Mouse (Mus musculus): ENCODE data around the gene Vsx2.

The Vsx2 gene

GRCm38 (mm10) chr12:84572341-84572720 is 2.8 kb downstream of the Vsx2 start:
- no peak for DNase-seq (ENCODE audit: low spot score)

DNA sequence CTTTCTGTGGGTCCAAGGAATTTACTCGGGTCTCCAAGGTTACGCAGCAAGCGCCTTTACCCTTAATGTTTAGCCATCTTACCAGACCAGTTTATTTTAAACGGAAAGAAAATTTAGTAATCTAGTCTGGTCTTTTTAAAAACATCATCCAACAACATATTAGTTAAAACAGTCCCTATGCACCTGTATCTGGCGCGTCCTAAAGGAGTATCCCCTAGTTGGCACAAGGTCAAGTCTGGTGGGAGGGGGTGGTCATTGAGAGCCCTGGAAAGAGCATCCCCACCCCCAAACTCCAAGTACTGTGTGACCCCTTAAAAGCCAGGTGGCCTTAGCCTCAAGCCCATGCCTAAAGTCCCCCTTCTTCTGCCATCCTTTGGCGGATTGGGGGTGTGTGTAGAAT is 3.5 kb downstream of the Vsx2 start:
- DNase-seq (ENCODE audit: low spot score): no peak

DNA sequence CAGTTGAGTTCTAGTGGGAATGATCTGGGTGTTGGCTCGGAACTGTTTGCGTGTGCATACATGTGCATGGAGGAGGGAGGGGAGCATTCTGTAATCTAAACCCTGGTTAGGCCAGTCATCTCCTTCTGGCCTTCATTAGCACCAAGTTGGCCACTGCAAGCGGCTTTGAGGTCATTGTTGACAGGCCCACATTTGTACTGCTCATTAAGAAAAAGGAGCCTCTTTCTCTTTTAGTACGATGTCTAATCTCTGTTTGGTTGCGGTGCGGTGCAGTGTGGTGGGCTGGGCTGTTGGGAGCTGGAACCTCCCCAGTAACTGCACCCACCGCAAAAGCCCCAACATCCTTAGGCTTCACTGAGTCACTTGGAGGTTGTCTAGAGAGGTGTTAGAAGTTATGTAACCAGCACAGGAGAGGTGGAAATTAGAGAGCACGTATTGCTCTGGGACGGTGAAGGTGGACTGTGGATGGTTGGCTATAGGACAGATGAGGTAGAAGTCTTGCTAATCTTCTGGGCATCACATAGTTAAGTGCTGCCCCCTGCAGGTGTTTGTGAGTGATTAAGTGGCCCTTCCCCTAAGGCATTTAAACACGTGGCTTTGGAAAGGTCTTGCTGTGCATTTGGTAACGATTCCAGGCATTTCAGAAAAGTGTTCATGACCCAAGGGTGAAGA is 8.3 kb downstream of the Vsx2 start:
- no peak for DNase-seq (ENCODE audit: low spot score)

DNA sequence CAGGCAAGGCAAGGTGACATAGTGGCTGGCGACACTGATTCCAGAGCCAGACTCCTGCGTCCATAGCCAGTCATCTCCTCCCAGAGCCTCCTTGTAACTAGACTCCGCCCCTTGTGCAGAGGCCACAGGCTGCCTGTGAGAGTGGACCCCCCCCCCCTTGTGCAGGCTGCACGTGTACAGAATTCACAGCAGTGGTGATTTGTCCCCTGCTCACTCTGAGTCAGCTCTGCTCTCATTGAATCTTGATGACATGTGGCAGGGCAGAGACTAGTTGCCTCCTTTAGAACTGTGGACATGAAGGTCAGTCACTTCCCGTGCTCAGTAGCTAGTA is 8.8 kb downstream of the Vsx2 start:
- no peak for DNase-seq (ENCODE audit: low spot score)

DNA sequence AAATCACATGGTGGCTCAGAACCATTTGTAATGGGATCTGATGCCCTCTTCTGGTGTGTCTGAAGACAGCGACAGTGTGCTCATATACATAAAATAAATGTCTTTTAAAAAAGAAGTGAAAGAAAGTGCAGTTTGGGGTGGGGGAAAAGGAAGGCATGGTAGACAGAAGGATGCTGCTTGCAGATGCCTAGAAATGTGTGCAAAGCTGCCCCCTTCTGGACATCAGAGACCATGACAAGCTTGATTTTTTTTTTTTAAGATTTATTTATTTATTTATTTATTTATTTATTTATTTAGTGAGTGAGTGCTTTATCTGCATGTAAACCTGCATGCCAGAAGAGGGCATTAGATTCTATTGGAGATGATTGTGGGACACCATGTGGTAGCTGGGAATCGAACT is 11.7 kb downstream of the Vsx2 start:
- no peak for DNase-seq (ENCODE audit: low spot score)

DNA sequence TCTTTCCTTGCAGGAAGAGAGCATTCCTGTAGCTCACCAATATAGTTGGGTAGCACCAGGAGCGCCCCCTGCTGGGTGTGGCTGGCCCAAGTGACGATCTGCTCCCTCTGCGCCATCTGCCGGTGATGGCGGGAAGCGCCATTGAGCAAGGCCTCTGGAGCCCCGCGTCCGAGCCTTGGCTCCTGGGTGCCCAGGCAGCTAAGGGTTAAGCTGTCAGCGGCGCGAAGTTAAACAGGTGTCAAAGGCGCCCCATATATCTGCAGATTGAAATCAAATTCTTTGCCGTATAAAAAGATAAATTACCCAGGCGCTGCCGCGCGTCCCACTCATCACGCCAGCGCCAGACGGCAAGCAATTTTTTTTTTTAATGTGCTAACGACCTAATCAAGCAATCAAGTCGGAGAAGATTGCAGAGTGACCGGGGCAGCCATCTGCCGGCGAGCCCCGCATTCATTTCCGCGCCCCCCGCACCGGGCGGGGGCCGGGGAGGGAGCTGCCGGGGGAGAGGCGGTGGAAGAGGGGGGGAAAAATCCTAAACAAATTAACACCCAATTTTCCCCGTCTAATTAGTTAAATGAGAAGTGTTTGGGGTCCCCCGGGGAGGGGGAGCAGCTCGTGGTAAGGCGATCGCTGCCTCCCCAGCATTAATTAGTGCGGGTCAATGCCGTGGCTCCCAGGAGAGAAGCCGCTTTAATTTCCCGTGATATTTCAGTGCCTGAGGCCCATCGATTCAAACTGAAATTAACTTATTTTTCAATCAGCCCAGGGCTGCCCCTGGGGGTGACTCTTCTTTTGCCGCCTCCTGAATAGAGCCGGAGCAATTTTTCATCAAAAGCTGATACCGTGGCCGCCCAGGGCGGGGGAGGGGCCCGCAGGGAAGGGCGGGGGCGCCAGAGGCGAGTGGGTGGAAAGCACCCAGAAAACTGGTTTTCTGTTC is 20.5 kb downstream of the Vsx2 start:
- DNase-seq (ENCODE audit: low spot score): peak; percentile 95

DNA sequence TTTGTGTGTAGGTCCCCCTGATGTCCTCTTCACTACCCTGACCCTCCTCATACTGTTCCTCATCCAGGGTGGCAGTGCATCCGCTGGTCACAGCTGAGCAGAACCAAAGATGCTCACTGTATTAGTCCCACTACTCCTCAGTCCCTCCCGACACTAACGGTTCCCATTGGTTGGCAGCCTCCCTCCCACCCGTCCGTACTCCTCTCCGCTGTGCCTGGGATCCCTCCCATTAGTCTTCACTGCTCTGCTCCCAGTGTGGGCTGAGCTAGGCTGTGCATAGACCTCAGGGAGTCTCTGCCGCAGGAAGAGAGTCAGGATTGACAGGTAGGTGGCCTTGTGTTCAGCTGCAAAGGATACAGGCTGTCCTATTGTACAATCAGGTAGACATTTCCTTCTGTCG is 28.8 kb downstream of the Vsx2 start:
- no peak for DNase-seq (ENCODE audit: low spot score)

GRCm38 (mm10) chr12:84604001-84604400 is 34.4 kb downstream of the Vsx2 start:
- DNase-seq (ENCODE audit: low spot score): no peak

DNA sequence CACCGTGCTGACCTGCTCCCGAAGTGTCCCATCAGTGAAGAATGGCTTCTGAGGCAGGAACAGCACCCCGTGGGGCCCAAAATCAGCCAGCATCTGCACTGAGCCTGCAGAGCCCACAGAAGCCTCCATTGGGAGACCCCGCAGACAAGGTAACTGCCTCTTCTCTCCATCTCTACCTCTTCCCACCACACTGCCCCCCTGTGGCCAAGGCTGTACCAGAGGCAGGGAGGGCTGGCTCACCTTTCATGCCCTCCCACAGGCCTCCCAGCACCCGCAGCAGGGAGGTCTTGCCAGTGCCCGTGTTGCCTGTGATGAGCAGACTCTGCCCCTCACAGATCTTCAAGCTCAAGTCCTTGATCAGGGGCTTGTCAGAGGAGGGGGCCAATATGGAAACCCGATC is 36.3 kb downstream of the Vsx2 start:
- no peak for DNase-seq (ENCODE audit: low spot score)

- DNase-seq (ENCODE audit: low spot score): no peak
Measured at GRCm38 (mm10) chr12:84611718-84612117, 42.2 kb downstream of the Vsx2 start.

DNA sequence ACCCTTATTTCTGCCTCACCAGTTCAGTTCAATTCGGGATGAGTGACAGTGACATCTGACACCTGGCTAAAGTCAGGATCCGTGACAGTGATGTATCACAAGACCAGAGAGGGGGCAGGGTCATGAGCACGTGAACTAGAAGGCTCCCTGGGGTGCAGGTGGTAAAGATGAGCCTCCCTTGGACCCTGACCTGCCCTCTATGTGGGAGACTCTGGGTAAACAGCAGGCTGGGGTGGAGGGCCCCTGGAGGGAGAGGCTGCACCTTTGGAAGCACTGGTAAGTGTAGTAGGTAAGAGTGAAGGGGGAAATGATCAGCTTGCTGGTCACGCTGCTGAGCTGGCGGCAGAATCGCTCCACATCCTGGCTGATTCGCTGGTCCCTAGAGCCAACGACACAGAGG is 43.0 kb downstream of the Vsx2 start:
- no peak for DNase-seq (ENCODE audit: low spot score)

GRCm38 (mm10) chr12:84614001-84614400 is 44.4 kb downstream of the Vsx2 start:
- DNase-seq (ENCODE audit: low spot score): no peak

DNA sequence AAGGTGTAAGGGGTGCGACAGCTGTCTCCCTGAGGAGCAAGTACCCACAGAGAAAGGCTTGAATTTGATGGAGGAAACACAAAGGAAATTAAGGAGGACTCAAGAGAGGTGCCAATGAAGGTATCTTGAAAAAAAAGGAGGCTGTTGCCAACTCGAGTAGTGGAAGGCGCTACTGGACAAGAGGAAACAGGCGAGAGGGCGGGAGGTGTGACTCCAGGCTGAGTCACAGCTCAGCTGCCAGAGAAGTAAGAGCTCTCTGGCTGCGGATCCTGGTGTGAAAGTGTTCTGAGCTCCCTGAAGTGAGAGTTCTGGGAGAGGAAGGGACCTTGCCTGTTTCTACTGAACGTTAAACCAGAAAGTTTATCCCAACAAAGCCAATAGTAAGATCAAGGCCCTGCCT is 45.0 kb downstream of the Vsx2 start:
- DNase-seq (ENCODE audit: low spot score): no peak

- DNase-seq (ENCODE audit: low spot score): peak; percentile 96
Measured at GRCm38 (mm10) chr12:84616977-84617630, 47.5 kb downstream of the Vsx2 start, which contains the start of gene Abcd4. Gene Abcd4 (minus strand): TSS chr12:84617413.

- peak; percentile 34 for DNase-seq (ENCODE audit: low spot score)
Measured at GRCm38 (mm10) chr12:84617663-84618062, 48.1 kb downstream of the Vsx2 start.

DNA sequence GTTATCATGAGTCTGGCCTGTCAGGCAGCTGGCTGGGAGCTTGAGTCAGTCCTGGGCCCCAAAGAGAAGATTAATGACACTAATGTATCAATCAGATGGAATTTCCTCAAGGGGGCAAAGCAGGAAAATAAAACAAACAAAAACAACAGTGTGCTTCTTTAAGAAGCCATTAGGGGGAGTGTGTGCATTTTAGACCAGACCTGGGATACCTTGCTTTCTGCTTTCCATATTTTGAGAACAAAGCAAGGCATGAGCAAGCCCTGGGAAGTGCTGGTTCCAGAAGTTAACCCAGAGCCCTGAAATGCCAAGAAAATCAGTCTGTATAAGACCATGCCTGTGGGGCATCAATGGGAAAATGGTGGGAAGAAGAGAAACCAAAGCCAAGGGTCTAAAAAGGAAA is 51.4 kb downstream of the Vsx2 start:
- DNase-seq (ENCODE audit: low spot score): peak; percentile 36

- no peak for DNase-seq (ENCODE audit: low spot score)
Measured at GRCm38 (mm10) chr12:84624601-84625000, 55.0 kb downstream of the Vsx2 start.

DNA sequence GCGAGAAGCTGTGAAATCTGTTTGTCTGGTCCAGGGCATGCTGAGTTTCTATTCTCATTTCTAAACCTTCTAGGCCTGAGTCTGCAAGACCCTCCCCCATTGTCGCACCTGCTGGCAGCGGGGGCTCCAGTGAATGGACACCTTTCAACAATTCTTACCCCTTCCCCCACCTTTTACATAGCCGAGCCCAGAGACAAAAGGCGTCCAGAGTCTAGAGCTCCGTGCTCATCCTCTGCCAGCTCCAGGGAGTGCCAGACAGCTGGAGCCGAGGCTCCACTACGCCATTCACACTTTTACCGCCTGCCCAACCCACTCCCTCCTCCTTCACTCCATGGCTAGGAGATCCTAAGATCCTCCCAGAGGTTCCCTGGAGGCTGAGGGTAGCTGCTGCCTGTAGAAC is 55.6 kb downstream of the Vsx2 start:
- peak; percentile 21 for DNase-seq (ENCODE audit: low spot score)

DNA sequence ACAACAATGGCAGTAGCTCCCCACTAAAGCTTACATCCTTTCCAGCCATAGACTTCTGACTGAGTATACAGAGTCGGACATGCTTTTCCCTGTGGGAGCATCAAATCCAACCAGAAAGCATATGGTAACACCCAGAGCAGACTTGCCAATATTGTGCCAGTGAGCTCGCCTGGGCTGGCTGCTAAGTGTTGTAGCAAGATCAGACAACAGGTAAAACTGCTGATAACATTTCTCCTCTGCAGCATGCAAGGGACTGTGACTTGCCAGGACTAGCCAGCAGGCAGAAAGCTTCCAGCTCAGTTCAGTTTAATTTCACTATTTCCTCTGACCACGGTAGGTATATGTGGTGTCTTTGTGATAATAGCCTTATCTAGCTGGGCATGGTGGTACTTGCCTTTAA is 62.3 kb downstream of the Vsx2 start:
- DNase-seq (ENCODE audit: low spot score): no peak

- DNase-seq (ENCODE audit: low spot score): no peak
Measured at GRCm38 (mm10) chr12:84640253-84640652, 70.7 kb downstream of the Vsx2 start.

DNA sequence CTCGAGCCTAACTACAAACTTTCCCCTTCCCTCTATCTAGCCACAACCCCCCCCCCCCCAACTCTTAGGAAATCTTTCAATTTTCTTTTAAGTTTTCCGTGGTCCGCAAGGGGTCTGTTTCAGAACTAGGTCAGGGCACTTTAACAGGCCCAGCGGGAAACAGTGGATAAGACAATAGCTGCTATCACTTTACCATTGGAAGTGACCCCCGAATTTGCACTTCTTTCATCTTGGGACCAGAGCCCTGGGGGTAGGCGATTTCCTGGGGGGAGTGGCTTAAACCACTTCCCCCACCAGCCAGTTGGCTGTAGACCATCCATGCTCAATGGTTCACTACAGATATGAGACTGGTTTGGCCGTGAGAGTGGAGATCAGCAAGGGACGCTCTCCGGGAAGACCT is 71.1 kb downstream of the Vsx2 start, which contains the start of gene Vrtn:
Vrtn (plus strand) TSS at position 366 of the 400 bp plus-strand sequence.
- no peak for DNase-seq (ENCODE audit: low spot score)

Data from embryo, embryonic 10 days (tissue).